Mouse (Mus musculus): ENCODE data around the gene Prex1. TPM values are rescaled to one million over a fixed set of nuclear protein-coding genes. Genes with fewer than 3 reads are reported as not detected.

Prex1 gene
- total RNA-seq, 2 experiments from 2014 or later = 3.4 to 5.1 TPM

- DNase-seq (ENCODE audit: low spot score) = peak; percentile 70
Measured at GRCm38 (mm10) chr2:166691602-166692509, 21.8 kb downstream of the Prex1 start.

GRCm38 (mm10) chr2:166686917-166687316, 26.7 kb downstream of the Prex1 start:
- no peak for DNase-seq (ENCODE audit: low spot score)

- DNase-seq (ENCODE audit: low spot score) = no peak
Measured at GRCm38 (mm10) chr2:166685824-166686223, 27.8 kb downstream of the Prex1 start.

GRCm38 (mm10) chr2:166683885-166684544, 29.6 kb downstream of the Prex1 start:
- DNase-seq (ENCODE audit: low spot score) = peak; percentile 16

GRCm38 (mm10) chr2:166682866-166683265, 30.8 kb downstream of the Prex1 start:
- no peak for DNase-seq (ENCODE audit: low spot score)

GRCm38 (mm10) chr2:166678959-166679759, 34.5 kb downstream of the Prex1 start:
- no peak for DNase-seq (ENCODE audit: low spot score)

GRCm38 (mm10) chr2:166676933-166677332, 36.7 kb downstream of the Prex1 start:
- no peak for DNase-seq (ENCODE audit: low spot score)

- no peak for DNase-seq (ENCODE audit: low spot score)
Measured at GRCm38 (mm10) chr2:166676498-166676897, 37.1 kb downstream of the Prex1 start.

- no peak for DNase-seq (ENCODE audit: low spot score)
Measured at GRCm38 (mm10) chr2:166675588-166676444, 37.8 kb downstream of the Prex1 start.

- DNase-seq (ENCODE audit: low spot score) = no peak
Measured at GRCm38 (mm10) chr2:166674693-166675092, 38.9 kb downstream of the Prex1 start.

- no peak for DNase-seq (ENCODE audit: low spot score)
Measured at GRCm38 (mm10) chr2:166673951-166674350, 39.7 kb downstream of the Prex1 start.

- no peak for DNase-seq (ENCODE audit: low spot score)
Measured at GRCm38 (mm10) chr2:166672171-166672965, 41.3 kb downstream of the Prex1 start.

GRCm38 (mm10) chr2:166671614-166672013, 42.0 kb downstream of the Prex1 start:
- no peak for DNase-seq (ENCODE audit: low spot score)

- no peak for DNase-seq (ENCODE audit: low spot score)
Measured at GRCm38 (mm10) chr2:166671019-166671418, 42.6 kb downstream of the Prex1 start.

GRCm38 (mm10) chr2:166669922-166670321, 43.7 kb downstream of the Prex1 start:
- no peak for DNase-seq (ENCODE audit: low spot score)

GRCm38 (mm10) chr2:166667790-166668695, 45.6 kb downstream of the Prex1 start:
- peak; percentile 18 for DNase-seq (ENCODE audit: low spot score)

GRCm38 (mm10) chr2:166666175-166666574, 47.5 kb downstream of the Prex1 start:
- DNase-seq (ENCODE audit: low spot score) = no peak

- DNase-seq (ENCODE audit: low spot score) = no peak
Measured at GRCm38 (mm10) chr2:166665244-166665922, 48.2 kb downstream of the Prex1 start.

Data from gastrocnemius, adult 18-20 months (tissue).